Mouse (Mus musculus) G1E (cell line): Measurements from ENCODE around the gene Angptl2.

Source experiments
- CTCF ChIP-seq: IDR thresholded peaks from 2 replicates; pipeline ENCODE4 v1.5.1; 2012; ENCODE audit warnings: low read depth, low read length, inconsistent platforms, mixed read lengths
- GATA1 ChIP-seq: IDR thresholded peaks from 2 replicates; pipeline ENCODE4 v1.6.1; 2012; ENCODE audit warnings: borderline replicate concordance, low read length, inconsistent platforms, mixed read lengths

DNA sequence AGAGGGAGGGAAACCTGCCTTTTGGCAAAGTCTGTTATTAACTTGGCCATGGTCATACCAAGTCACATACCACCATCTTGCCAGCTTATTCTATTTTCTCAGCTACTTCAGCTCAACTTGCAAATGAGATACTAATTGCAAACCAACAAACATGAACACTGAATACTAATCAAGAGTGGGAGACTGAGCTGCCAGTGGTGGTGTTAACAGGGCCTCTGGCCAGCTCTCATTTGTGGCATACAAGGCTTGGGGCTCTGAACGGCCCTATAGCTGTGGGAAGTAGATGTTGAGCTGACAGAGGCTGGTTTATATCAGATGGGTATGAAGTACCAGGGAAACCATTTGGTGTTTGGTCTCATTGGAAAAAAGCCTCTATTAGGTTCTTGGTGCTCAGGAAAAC is 51.2 kb downstream of the Angptl2 start:
- TF ChIP-seq CTCF (no peak), GATA1 (no peak)
